9 mouse cellular contexts compared by ENCODE assay signal in the genomic region with DNA sequence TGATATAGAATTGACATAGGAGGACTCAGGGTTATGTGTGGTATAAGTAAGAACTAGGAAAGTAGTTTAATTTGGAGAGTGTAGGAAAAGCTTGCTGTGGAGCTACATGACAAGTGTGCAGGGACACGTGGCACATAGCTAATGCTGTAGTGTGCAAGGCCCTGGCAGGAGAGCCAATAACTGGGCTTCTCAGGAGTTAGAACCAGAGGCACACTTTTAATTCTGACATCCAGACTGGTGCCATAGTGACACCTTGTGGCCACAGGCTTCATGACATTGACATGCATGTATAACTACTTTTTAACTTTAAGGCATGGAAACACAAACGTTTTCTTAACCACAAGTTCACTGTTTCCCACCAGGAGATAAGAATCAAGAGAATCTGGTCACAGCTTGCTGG.
DNase-seq lines count a peak whose midpoint lies in the region; ATAC-seq and TF ChIP-seq lines count a peak whose summit lies in the region.
"Had no signal": no experiment of that assay in that cellular context is flagged by ENCODE, and none has a peak within 500 bp of the region (broad histone marks: within the 10 kb centered on the region; RNA-seq: fewer than 3 reads in every experiment).

No protein-coding gene starts in this region.

- no peaks in the 10 kb centered on the region for H3K9me3 ChIP-seq in E14TG2a.4 (ENCODE audit: low read length)
- H3K9me3 ChIP-seq in embryonic facial prominence, embryonic 13.5 days, result no peaks in the 10 kb centered on the region
- H3K9me3 ChIP-seq in heart, postnatal 0 days (replicated peaks; ENCODE audit: control insufficient read depth, low read length), result no peaks in the 10 kb centered on the region
- no peaks in the 10 kb centered on the region for H3K9me3 ChIP-seq in lung, embryonic 14.5 days (ENCODE audit: low read depth, low read length)
- H3K9me3 ChIP-seq: heart, embryonic 13.5 days had no signal

- no peak for ATAC-seq in embryonic facial prominence, embryonic 13.5 days (ENCODE audit: insufficient number of reproducible peaks, insufficient read depth, low FRiP score, low TSS enrichment, low read depth)
- ATAC-seq in heart, postnatal 0 days (ENCODE audit: insufficient read depth, low read depth), result peak; percentile 51; the same call in 1 of the 2 replicates
- ATAC-seq in lung, embryonic 14.5 days (ENCODE audit: insufficient read depth), result peak; percentile 70; the same call in 1 of the 2 replicates

- peak; percentile 66 for TF ChIP-seq CTCF in E14TG2a.4 (conservative IDR thresholded peaks at IDR 0.05; ENCODE audit: low read length)
- TF ChIP-seq CTCF in bone marrow, adult 2 months (IDR thresholded peaks at IDR 0.05; ENCODE audit: control insufficient read depth, insufficient read depth, low read length), result peak; percentile 48
- TF ChIP-seq CTCF in heart, postnatal 0 days (IDR thresholded peaks at IDR 0.05; ENCODE audit: low read depth), result peak; percentile 94
- peak; percentile 95 for TF ChIP-seq CTCF in lung, embryonic 14.5 days (IDR thresholded peaks at IDR 0.05; ENCODE audit: low read depth)

- no peak for TF ChIP-seq EP300 in heart, postnatal 0 days (IDR thresholded peaks at IDR 0.05; ENCODE audit: low read depth)

- H3K4me2 ChIP-seq in embryonic facial prominence, embryonic 13.5 days, result peak overlapping the region; percentile 12; the same call in 1 of the 2 replicates
- no peak overlapping the region for H3K4me2 ChIP-seq in heart, postnatal 0 days (ENCODE audit: low read depth, low read length)
- H3K4me2 ChIP-seq in lung, embryonic 14.5 days, result no peak overlapping the region
- H3K4me2 ChIP-seq: heart, embryonic 13.5 days had no signal

- H3K36me3 ChIP-seq in E14TG2a.4 (ENCODE audit: insufficient read depth, low read length), result no peaks in the 10 kb centered on the region
- H3K36me3 ChIP-seq in embryonic facial prominence, embryonic 13.5 days, result no peaks in the 10 kb centered on the region
- no peaks in the 10 kb centered on the region for H3K36me3 ChIP-seq in heart, postnatal 0 days (replicated peaks; ENCODE audit: control insufficient read depth, insufficient read depth, low read length)
- H3K36me3 ChIP-seq in lung, embryonic 14.5 days (ENCODE audit: insufficient read depth), result no peaks in the 10 kb centered on the region
- H3K36me3 ChIP-seq: heart, embryonic 13.5 days had no signal

- no peak overlapping the region for H3K4me3 ChIP-seq in E14TG2a.4 (replicated peaks; ENCODE audit: low read length)
- H3K4me3 ChIP-seq in bone marrow, adult 2 months (replicated peaks; ENCODE audit: control insufficient read depth, low read depth, low read length), result no peak overlapping the region
- H3K4me3 ChIP-seq in embryonic facial prominence, embryonic 13.5 days, result no peak overlapping the region
- no peak overlapping the region for H3K4me3 ChIP-seq in heart, postnatal 0 days (ENCODE audit: low read depth, low read length)
- H3K4me3 ChIP-seq in lung, embryonic 14.5 days (ENCODE audit: low read depth, low read length), result no peak overlapping the region
- H3K4me3 ChIP-seq: heart, embryonic 13.5 days had no signal

- no peaks in the 10 kb centered on the region for H3K4me1 ChIP-seq in E14TG2a.4 (replicated peaks; ENCODE audit: low read depth, low read length)
- no peaks in the 10 kb centered on the region; the same call in 1 of the 2 replicates for H3K4me1 ChIP-seq in bone marrow, adult 2 months (ENCODE audit: control insufficient read depth, insufficient read depth, low read length)
- H3K4me1 ChIP-seq in embryonic facial prominence, embryonic 13.5 days, result peaks cover 18% of the 10 kb centered on the region
- H3K4me1 ChIP-seq in heart, postnatal 0 days (ENCODE audit: control insufficient read depth, insufficient read depth), result peaks cover 6% of the 10 kb centered on the region; the same call in 1 of the 2 replicates
- no peaks in the 10 kb centered on the region for H3K4me1 ChIP-seq in lung, embryonic 14.5 days (ENCODE audit: insufficient read depth)

- H3K27ac ChIP-seq in bone marrow, adult 2 months (ENCODE audit: control insufficient read depth, insufficient read depth, low read depth, low read length, poor library complexity), result no peak overlapping the region
- no peak overlapping the region for H3K27ac ChIP-seq in embryonic facial prominence, embryonic 13.5 days
- H3K27ac ChIP-seq in heart, postnatal 0 days (ENCODE audit: low read depth), result no peak overlapping the region
- H3K27ac ChIP-seq in lung, embryonic 14.5 days (ENCODE audit: low read depth), result no peak overlapping the region
- H3K27ac ChIP-seq: heart, embryonic 13.5 days had no signal

- TF ChIP-seq POLR2A in bone marrow, adult 2 months (IDR thresholded peaks at IDR 0.05; ENCODE audit: borderline replicate concordance, control insufficient read depth, low read depth, low read length), result no peak

- peak; percentile 76 for DNase-seq in heart, postnatal 0 days (ENCODE audit: low spot score)
- peak; percentile 89 for DNase-seq in kidney, postnatal 4 days
- peak; percentile 95 for DNase-seq in lung, embryonic 14.5 days
- DNase-seq in ovary, adult 18-20 months (ENCODE audit: low spot score), result peak; percentile 7
- peak; percentile 93 for DNase-seq in thymus, postnatal 14 days

- WGBS in bone marrow, adult 2 months, result 1% methylated on average over 2 of the region's 2 CpGs
- WGBS in embryonic facial prominence, embryonic 13.5 days, result 2% methylated on average over 2 of the region's 2 CpGs
- 2% methylated on average over 2 of the region's 2 CpGs for WGBS in heart, postnatal 0 days
- WGBS in lung, embryonic 14.5 days, result 0% methylated on average over 2 of the region's 2 CpGs

- H3K27me3 ChIP-seq in E14TG2a.4 (ENCODE audit: insufficient read depth, low read length), result no peaks in the 10 kb centered on the region
- H3K27me3 ChIP-seq in embryonic facial prominence, embryonic 13.5 days, result peaks cover 3% of the 10 kb centered on the region; the same call in 1 of the 2 replicates
- H3K27me3 ChIP-seq in heart, postnatal 0 days (ENCODE audit: control insufficient read depth, insufficient read depth, low read length), result no peaks in the 10 kb centered on the region
- no peaks in the 10 kb centered on the region for H3K27me3 ChIP-seq in lung, embryonic 14.5 days (ENCODE audit: insufficient read depth, low read length)
- H3K27me3 ChIP-seq: heart, embryonic 13.5 days had no signal

- no peak overlapping the region for H3K9ac ChIP-seq in embryonic facial prominence, embryonic 13.5 days
- no peak overlapping the region for H3K9ac ChIP-seq in heart, postnatal 0 days (replicated peaks; ENCODE audit: low read depth, low read length)
- H3K9ac ChIP-seq in lung, embryonic 14.5 days, result no peak overlapping the region
- H3K9ac ChIP-seq: heart, embryonic 13.5 days had no signal

Comparison
In these comparisons a context has a peak if more than half of its experiments do, and no peak if none do; other contexts are left out.
1. DNase-seq: peak in every context shown above with its lines; median percentile 95 in lung, embryonic 14.5 days; 93 in thymus, postnatal 14 days; 89 in kidney, postnatal 4 days; 76 in heart, postnatal 0 days; 7 in ovary, adult 18-20 months.